ENCODE assay signal across 8 mouse cellular contexts in the genomic region with DNA sequence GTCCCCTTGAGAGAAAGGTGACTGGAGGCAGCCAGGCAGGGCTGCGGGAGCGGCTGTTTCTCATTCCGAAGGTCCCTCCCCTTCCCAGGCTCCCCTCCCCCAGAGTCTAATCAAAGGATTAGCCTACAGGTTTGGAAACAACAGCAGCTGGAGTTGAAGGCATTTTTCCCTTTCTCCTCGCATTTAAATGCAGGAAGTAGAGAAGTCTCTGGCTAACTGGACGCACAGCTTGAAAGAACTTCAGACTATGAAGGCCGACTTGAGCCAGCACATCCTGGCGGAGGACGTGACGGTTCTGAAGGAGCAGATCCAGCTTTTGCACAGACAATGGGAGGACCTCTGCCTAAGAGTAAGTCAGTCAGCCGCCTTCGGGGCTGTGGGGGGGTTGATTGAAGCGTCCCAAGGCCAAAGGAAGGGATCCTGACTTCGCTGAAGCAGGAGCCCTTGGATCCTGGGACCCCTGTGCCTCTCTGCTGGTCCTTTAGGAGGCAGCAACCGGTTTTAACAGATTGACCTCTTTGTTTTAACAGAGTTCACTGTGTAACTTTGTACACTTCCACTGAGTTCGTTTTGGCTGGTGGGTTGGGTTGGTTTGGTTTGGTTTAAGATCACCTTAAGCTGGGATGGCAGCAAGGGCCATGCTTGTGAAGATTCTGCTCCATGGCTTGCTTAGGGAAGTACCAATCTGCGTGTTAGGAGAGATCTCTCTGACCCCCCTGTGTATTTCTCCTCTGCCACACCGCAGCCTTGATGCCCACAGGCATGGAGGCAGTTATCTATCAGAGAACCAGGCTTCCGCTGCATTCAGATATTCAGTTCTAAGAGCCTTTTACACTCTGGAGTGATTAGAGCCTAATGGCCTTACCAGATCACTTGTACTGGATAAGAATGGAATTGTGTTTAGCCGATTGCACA.
A peak's percentile ranks its signal among the peaks of the same experiment; 100 is the strongest.
DNase-seq lines count a peak whose midpoint lies in the region; ATAC-seq and TF ChIP-seq lines count a peak whose summit lies in the region.

No protein-coding gene starts in this region.

- peak overlapping the region; percentile 38 for H3K4me2 ChIP-seq in limb, embryonic 15.5 days

- TF ChIP-seq CTCF in ES-Bruce4 (IDR thresholded peaks at IDR 0.05; ENCODE audit: low read depth, low read length), result no peak

- peak overlapping the region; percentile 43 for H3K4me3 ChIP-seq in ES-Bruce4 (ENCODE audit: low read depth, low read length)
- H3K4me3 ChIP-seq in limb, embryonic 15.5 days, result peak overlapping the region; percentile 34

- H3K9ac ChIP-seq in ES-Bruce4 (ENCODE audit: low read depth, poor library complexity, severe bottlenecking), result peak overlapping the region; percentile 48
- H3K9ac ChIP-seq in limb, embryonic 15.5 days, result 0 out of 2 replicates have a peak overlapping the region, but pooled peaks have one; percentile 10

- peak; percentile 54 for DNase-seq in embryo, embryonic 11.5 days (ENCODE audit: low read depth, low spot score)
- DNase-seq in heart, postnatal 10 days, result peak; percentile 53 to 54
- no peak for DNase-seq in layer of hippocampus, adult 9-10 months (ENCODE audit: low spot score)
- DNase-seq in layer of hippocampus, adult 18-20 months (ENCODE audit: low spot score in 2 of 2), result no peak
- DNase-seq in thymus, postnatal 0 days (ENCODE audit: low spot score), result no peak

- ATAC-seq in limb, embryonic 15.5 days (ENCODE audit: insufficient number of reproducible peaks, low FRiP score, low TSS enrichment, low read depth), result no peak
- ATAC-seq in monocyte, adult 5-6 weeks (replicated peaks; ENCODE audit: insufficient number of reproducible peaks, low FRiP score, low TSS enrichment, poor library complexity, severe bottlenecking), result no peak

- peak overlapping the region; percentile 81 for H3K27ac ChIP-seq in ES-Bruce4 (ENCODE audit: insufficient read depth, low read length)
- peak overlapping the region; percentile 69 for H3K27ac ChIP-seq in limb, embryonic 15.5 days

- H3K36me3 ChIP-seq in ES-Bruce4 (ENCODE audit: control insufficient read depth, insufficient read depth, low read length, poor library complexity, severe bottlenecking), result no peaks in the 10 kb centered on the region
- H3K36me3 ChIP-seq in limb, embryonic 15.5 days, result peaks cover 17% of the 10 kb centered on the region

- peak; percentile 55; the same call in 1 of the 2 replicates for TF ChIP-seq EP300 in ES-Bruce4 (IDR thresholded peaks at IDR 0.05; ENCODE audit: insufficient read depth, low read depth, low read length)

- WGBS in limb, embryonic 15.5 days, result 15% methylated on average over 19 of the region's 19 CpGs

- no peaks in the 10 kb centered on the region for H3K27me3 ChIP-seq in ES-Bruce4 (ENCODE audit: control insufficient read depth, insufficient read depth, low read length, poor library complexity, severe bottlenecking)
- no peaks in the 10 kb centered on the region for H3K27me3 ChIP-seq in limb, embryonic 15.5 days

- no peaks in the 10 kb centered on the region for H3K9me3 ChIP-seq in ES-Bruce4 (replicated peaks; ENCODE audit: control insufficient read depth, insufficient read depth, low read length, poor library complexity, severe bottlenecking)
- no peaks in the 10 kb centered on the region for H3K9me3 ChIP-seq in limb, embryonic 15.5 days

- peaks cover 6% of the 10 kb centered on the region for H3K4me1 ChIP-seq in ES-Bruce4 (ENCODE audit: control insufficient read depth, insufficient read depth, low read length)
- peaks cover 18% of the 10 kb centered on the region for H3K4me1 ChIP-seq in limb, embryonic 15.5 days

- intact Hi-C loops in heart, postnatal 10 days (cut with DNase I), result no loop called here

- TF ChIP-seq POLR2A in ES-Bruce4 (IDR thresholded peaks at IDR 0.05; ENCODE audit: insufficient read depth, low read length), result no peak

Comparison
In these comparisons a context has a peak if more than half of its experiments do, and no peak if none do; other contexts are left out.
1. DNase-seq: peak in embryo, embryonic 11.5 days (single experiment) and heart, postnatal 10 days (2 of 2); none in layer of hippocampus, adult 9-10 months (single experiment), layer of hippocampus, adult 18-20 months (0 of 2) and thymus, postnatal 0 days (single experiment).